Mouse (Mus musculus) intestine, embryonic 16.5 days (tissue): ENCODE measurements around the gene Fkbp6. TPM values are rescaled to one million over a fixed set of nuclear protein-coding genes. Genes with fewer than 3 reads are reported as not detected.
A peak's percentile ranks its signal among the peaks of the same experiment; 100 is the strongest.

ENCODE experiments used
- ATAC-seq: fragments of 200-750 bp; cut with Nextera tagmentation; 2 replicates; pipeline ENCODE4 v1.8.0; 2017; ENCODE audit warnings: moderate TSS enrichment, moderate library complexity
- H3K27ac ChIP-seq: fragments of 300-500 bp; sonication (generic); 2 replicates; pipeline ENCODE4 v1.5.1; 2014; ENCODE audit warnings: mild to moderate bottlenecking, low read length
- H3K27me3 ChIP-seq: fragments of 300-500 bp; sonication (generic); replicated peaks from 2 replicates; pipeline ENCODE4 v1.6.1; 2014; ENCODE audit warnings: low read length, control low read depth, mixed read lengths; ENCODE audit not compliant: control insufficient read depth, insufficient read depth
- H3K36me3 ChIP-seq: fragments of 300-500 bp; sonication (generic); 2 replicates; pipeline ENCODE4 v1.6.1; 2014; ENCODE audit warnings: low read length, control low read depth; ENCODE audit not compliant: control insufficient read depth, insufficient read depth
- H3K4me1 ChIP-seq: fragments of 300-500 bp; sonication (generic); 2 replicates; pipeline ENCODE4 v1.6.1; 2014; ENCODE audit warnings: low read length, control low read depth, mixed read lengths; ENCODE audit not compliant: control insufficient read depth, insufficient read depth
- H3K4me2 ChIP-seq: fragments of 300-500 bp; sonication (generic); 2 replicates; pipeline ENCODE4 v1.6.1; 2014; ENCODE audit warnings: low read depth, low read length, control low read depth
- H3K4me3 ChIP-seq: fragments of 300-500 bp; sonication (generic); 2 replicates; pipeline ENCODE4 v1.5.1; 2014; ENCODE audit warnings: mild to moderate bottlenecking, low read length
- H3K9ac ChIP-seq: fragments of 300-500 bp; sonication (generic); 2 replicates; pipeline ENCODE4 v1.6.1; 2014; ENCODE audit warnings: low read depth, low read length
- H3K9me3 ChIP-seq: fragments of 300-500 bp; sonication (generic); 2 replicates; pipeline ENCODE4 v1.6.1; 2016; ENCODE audit warnings: low read length, control low read depth; ENCODE audit not compliant: control insufficient read depth
- WGBS: fragments of 180-500 bp; shearing (Covaris S2); extraction: QIAGEN DNeasy Blood & Tissue Kit; methylation state at CpG from one replicate; pipeline ENCODE4 v1.1.7; 2014; 5-methylcytosine and 5-hydroxymethylcytosine counted together
- polyA plus RNA-seq: library from polyadenylated mRNA; unstranded; fragments of >200 nt; fragmentation: Nextera tagmentation; extraction: Ambion mirVana; gene quantifications from 2 replicates; pipeline ENCODE4 v1.2.1, GENCODE M21; 2015

The Fkbp6 gene
- polyA plus RNA-seq, 1 experiment from 2014 or later, result 0.48 TPM

DNA sequence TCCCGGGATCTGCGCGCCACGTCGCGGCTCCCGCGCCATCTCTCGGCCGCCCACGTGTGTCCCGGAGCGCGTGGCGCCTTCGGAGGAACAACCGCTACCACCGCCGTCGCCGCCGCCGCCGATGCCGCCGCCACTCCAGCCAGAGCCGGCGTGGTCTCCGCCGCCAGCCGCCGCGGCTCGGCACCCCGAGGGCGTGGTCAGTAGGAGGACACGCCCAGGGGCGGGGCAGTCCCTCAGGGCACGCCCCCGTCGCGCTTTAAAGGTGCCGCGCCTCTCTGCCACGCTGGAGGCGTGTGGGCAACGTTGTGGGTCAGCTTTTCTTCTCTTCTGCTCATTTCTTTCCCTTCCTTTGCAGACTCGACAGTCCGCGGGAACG is 98.8 kb downstream of the Fkbp6 start, which contains the start of gene Fzd9:
Gene Fzd9 (minus strand): TSS at position 152 of the 376 bp plus-strand sequence.
- H3K27ac ChIP-seq, result no peak within 1 kb of the TSS
- H3K9ac ChIP-seq, result peak within 1 kb of the TSS; percentile 65
- peak within 1 kb of the TSS; percentile 100 for H3K4me2 ChIP-seq
- H3K9me3 ChIP-seq, result no peaks in the 10 kb centered on the region
- peak within 1 kb of the TSS; percentile 64 for H3K4me3 ChIP-seq
- WGBS, result under 1% methylated on average over 47 of the region's 51 CpGs
- H3K27me3 ChIP-seq, result peaks cover 21% of the 10 kb centered on the region
- peaks cover 15% of the 10 kb centered on the region for H3K4me1 ChIP-seq
- no peaks in the 10 kb centered on the region for H3K36me3 ChIP-seq
- ATAC-seq, result peak; percentile 94

DNA sequence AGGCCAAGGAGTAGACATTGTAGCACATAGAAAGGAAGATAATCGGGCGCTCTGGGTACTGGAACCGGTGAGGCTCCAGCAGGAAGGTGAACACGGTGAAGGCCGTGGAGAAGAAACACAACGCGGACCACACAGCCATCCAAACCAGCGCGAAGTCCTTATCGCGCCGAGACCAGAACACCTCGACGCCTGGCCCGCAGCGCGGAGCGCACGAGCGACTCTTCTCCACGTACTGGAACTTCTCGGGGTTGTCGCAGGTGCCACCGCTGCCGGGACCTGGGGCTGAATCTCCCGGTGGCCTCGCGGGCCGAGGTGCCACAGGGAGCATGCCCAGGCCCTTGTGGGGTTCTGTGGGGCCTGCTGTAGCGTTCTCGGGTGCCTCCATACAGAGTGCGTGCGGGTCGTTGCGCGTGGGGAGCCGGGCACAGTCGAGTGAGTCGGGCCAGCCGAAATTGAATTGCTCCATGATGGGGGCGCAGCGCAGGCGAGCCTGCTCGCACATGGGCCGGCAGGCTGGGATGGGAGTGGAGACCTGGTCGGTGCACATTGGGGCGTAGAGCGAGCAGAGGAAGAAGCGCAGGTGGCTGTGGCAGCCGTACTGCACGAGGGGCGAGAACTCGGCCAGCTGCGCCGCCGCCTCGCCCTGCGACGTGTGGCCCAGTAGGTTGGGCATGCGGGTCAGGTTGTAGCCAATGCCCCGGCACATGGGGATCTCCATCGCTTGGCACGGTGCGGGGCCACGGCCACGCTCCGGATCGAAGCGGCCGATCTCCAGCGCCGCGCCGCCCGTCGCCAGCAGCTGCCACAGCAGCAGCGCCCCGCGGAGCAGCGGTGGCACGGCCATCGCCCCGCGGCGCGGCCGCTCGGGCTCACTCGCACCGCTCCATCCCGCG is 99.4 kb downstream of the Fkbp6 start:
- H3K9me3 ChIP-seq, result no peaks in the 10 kb centered on the region
- peaks cover 15% of the 10 kb centered on the region for H3K4me1 ChIP-seq
- ATAC-seq, result peak; percentile 77
- H3K4me2 ChIP-seq, result peak overlapping the region; percentile 100
- H3K4me3 ChIP-seq, result peak overlapping the region; percentile 64
- H3K9ac ChIP-seq, result peak overlapping the region; percentile 65
- H3K27ac ChIP-seq, result no peak overlapping the region
- peaks cover 21% of the 10 kb centered on the region for H3K27me3 ChIP-seq
- no peaks in the 10 kb centered on the region for H3K36me3 ChIP-seq
- WGBS, result 2% methylated on average over 76 of the region's 92 CpGs

DNA sequence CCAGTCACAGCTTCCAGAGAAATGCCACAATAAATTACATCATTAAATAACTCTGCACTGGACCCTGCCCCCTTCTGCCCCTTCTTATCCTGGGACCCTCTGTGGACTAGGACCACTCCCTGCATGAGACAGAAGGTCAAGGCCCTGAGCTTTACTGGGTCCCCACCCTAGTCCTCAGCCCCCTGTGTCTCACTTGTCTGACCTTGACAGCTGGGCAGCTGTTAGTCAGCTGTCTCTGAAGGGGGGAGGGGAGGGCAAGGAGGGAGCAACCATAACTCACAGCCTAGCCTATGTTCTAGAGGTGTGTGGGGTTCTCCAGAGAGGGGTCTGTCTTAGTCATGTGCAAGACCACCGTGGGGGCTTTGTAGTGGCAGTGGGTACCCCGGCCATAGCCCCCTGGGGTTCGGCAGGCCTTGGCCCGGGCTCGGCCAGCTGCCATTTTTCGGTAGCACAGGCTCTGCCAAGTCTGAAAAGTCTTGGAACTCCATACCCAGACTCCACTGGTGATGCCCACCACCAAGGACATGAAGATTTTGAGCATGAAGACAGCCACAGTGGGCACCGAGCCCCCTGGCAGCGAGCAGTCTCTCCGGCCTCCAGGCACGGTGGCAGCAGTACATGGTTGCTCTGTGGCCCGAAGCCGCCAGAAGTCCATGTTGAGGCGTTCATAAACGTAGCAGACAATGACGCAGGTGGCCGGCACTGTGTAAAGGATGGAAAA is 100.7 kb downstream of the Fkbp6 start:
- Histone ChIP-seq H3K4me2 (no peak overlapping the region), H3K27me3 (peaks cover 21% of the 10 kb centered on the region), H3K9me3 (no peaks in the 10 kb centered on the region), H3K4me3 (no peak overlapping the region), H3K36me3 (peaks cover 10% of the 10 kb centered on the region), H3K9ac (no peak overlapping the region), H3K4me1 (peaks cover 15% of the 10 kb centered on the region), H3K27ac (no peak overlapping the region)
- 84% methylated on average over 16 of the region's 16 CpGs for WGBS
- ATAC-seq, result no peak

DNA sequence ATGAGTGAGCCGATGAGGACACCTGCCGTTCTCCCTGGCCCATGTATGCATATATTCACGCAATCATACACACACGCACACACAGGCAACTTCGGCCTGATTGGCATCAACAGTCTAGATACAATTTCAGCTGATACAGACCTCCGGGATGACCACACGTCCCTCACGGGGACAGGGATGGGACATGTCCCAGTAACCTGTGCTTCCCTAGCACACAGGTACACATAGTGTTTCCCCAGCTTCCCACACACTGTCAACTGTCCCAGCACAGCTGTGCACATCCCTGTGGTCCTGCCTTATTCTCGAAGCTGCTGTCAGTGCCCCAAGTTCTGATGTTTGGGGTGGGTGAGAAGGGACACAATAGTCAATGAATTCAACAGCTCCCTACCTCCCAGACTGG is 102.5 kb downstream of the Fkbp6 start:
- H3K27ac ChIP-seq, result no peak overlapping the region
- H3K9me3 ChIP-seq, result no peaks in the 10 kb centered on the region
- peaks cover 22% of the 10 kb centered on the region for H3K36me3 ChIP-seq
- H3K9ac ChIP-seq, result no peak overlapping the region
- 79% methylated on average over 9 of the region's 9 CpGs for WGBS
- no peak overlapping the region for H3K4me2 ChIP-seq
- peaks cover 21% of the 10 kb centered on the region for H3K27me3 ChIP-seq
- no peak for ATAC-seq
- H3K4me3 ChIP-seq, result no peak overlapping the region
- peaks cover 15% of the 10 kb centered on the region for H3K4me1 ChIP-seq

DNA sequence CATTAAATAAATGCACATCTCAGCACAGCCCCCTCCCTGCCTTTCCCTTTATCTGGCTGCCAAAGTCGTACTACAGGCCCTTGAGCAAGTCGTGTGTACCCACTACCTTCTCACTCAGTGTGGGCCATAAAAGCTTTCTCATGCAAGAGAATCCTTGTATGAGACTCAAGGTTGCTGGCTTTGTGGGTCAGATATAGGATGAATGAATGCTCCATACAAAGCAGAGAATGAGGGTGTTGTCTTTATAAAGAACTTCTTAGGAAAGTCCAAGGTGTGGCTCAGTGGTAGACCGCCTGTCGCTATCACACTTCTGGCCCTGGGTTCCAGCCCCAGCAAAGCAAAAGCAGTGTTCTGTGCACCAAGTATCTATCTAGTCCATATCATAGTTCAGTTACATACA is 103.3 kb downstream of the Fkbp6 start:
- H3K4me1 ChIP-seq, result peaks cover 15% of the 10 kb centered on the region
- 68% methylated on average over 4 of the region's 4 CpGs for WGBS
- H3K27ac ChIP-seq, result no peak overlapping the region
- peaks cover 21% of the 10 kb centered on the region for H3K27me3 ChIP-seq
- no peak for ATAC-seq
- peaks cover 27% of the 10 kb centered on the region for H3K36me3 ChIP-seq
- no peak overlapping the region for H3K4me2 ChIP-seq
- no peaks in the 10 kb centered on the region for H3K9me3 ChIP-seq
- H3K4me3 ChIP-seq, result no peak overlapping the region
- no peak overlapping the region for H3K9ac ChIP-seq

DNA sequence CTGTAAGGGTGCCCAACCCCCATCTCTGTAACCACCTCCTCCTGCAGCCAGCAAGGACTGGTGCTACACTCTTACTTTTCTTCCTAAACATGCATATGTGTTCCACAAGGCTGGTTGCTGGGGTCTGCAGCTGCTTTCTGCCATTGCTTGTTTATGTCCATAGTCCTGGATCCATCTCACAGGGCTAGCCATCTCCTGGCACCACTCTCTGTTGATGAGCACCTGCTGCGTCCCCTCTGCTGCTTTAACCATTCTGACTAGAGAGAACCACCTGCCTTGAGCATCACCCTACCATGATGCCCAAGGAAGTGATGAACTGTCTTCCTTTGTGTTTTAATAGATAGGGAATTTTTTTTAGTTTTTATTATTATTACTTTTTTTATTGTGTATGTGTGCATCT is 106.7 kb downstream of the Fkbp6 start:
- no peaks in the 10 kb centered on the region for H3K4me1 ChIP-seq
- no peaks in the 10 kb centered on the region for H3K27me3 ChIP-seq
- no peak overlapping the region for H3K9ac ChIP-seq
- H3K9me3 ChIP-seq, result no peaks in the 10 kb centered on the region
- no peak for ATAC-seq
- no peak overlapping the region for H3K4me2 ChIP-seq
- no peak overlapping the region for H3K4me3 ChIP-seq
- WGBS, result 91% methylated on average over 1 of the region's 1 CpGs
- H3K27ac ChIP-seq, result no peak overlapping the region
- peaks cover 48% of the 10 kb centered on the region for H3K36me3 ChIP-seq

DNA sequence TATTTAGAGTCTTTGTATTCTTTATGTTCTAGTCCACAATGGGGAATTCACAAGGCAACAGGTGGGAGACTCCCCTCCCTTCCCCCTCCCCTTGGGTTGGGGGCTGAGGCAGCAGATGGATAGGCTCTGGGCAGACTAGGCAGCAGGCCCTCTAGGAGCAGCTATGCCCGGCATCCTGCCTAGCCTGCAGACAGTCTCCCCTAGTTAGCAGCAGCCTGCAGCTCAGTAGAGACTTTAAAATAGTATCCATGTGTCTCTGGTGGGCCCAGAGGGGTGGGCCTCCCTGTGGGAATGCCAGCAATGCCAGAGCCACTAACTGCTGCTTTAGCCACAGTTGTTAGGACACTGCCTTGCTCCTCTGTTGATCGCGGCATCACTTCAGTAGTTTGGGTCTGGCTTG is 107.2 kb downstream of the Fkbp6 start:
- H3K4me2 ChIP-seq, result no peak overlapping the region
- H3K36me3 ChIP-seq, result peaks cover 48% of the 10 kb centered on the region
- no peaks in the 10 kb centered on the region for H3K9me3 ChIP-seq
- H3K4me3 ChIP-seq, result no peak overlapping the region
- WGBS, result 79% methylated on average over 3 of the region's 3 CpGs
- no peak for ATAC-seq
- no peak overlapping the region for H3K27ac ChIP-seq
- H3K4me1 ChIP-seq, result no peaks in the 10 kb centered on the region
- H3K9ac ChIP-seq, result no peak overlapping the region
- no peaks in the 10 kb centered on the region for H3K27me3 ChIP-seq

DNA sequence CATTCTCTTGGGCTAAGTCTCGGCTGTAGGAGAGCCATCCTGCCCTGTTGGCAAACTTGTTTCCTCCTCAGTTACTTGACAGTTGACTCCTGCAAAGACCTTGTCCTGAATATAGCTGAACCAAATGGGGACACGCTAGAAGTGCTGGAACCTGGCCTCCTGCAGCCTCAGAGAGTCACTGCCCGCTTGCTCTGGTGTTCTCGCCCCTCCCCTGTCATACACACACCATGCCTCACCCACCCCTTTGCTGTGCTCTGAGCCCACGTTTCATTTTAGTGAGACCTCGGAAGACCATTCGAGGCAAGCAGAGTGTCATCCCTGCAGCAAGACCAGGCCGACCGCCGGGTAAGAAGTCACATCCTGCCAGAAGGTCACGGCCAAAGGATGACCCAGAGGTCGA is 107.7 kb downstream of the Fkbp6 start:
- no peak overlapping the region for H3K27ac ChIP-seq
- H3K9ac ChIP-seq, result no peak overlapping the region
- H3K4me2 ChIP-seq, result no peak overlapping the region
- no peak overlapping the region for H3K4me3 ChIP-seq
- no peaks in the 10 kb centered on the region for H3K27me3 ChIP-seq
- 77% methylated on average over 12 of the region's 12 CpGs for WGBS
- ATAC-seq, result no peak
- peaks cover 48% of the 10 kb centered on the region for H3K36me3 ChIP-seq
- no peaks in the 10 kb centered on the region for H3K4me1 ChIP-seq
- H3K9me3 ChIP-seq, result no peaks in the 10 kb centered on the region
